Mouse (Mus musculus) kidney, embryonic 16.5 days (tissue): ENCODE measurements at regions not wholly inside any gene's neighbourhood (a gene's known extent, or its start where the extent isn't known, plus 50 kb on each side); places are given as distances from the start of the nearest gene placed in this dataset.

Experiments
- ATAC-seq: fragments of 200-750 bp; cut with Nextera tagmentation; 2 replicates; pipeline ENCODE4 v1.8.0; 2017; ENCODE audit warnings: moderate TSS enrichment; ENCODE audit not compliant: low FRiP score, low TSS enrichment
- H3K27ac ChIP-seq: fragments of 300-500 bp; sonication (generic); 2 replicates; pipeline ENCODE4 v1.5.1; 2014; ENCODE audit warnings: low read length
- H3K27me3 ChIP-seq: fragments of 300-500 bp; sonication (generic); 2 replicates; pipeline ENCODE4 v1.6.1; 2014; ENCODE audit warnings: low read length, control low read depth, mixed read lengths; ENCODE audit not compliant: insufficient read depth
- H3K36me3 ChIP-seq: fragments of 300-500 bp; sonication (generic); 2 replicates; pipeline ENCODE4 v1.6.1; 2014; ENCODE audit warnings: low read length, control low read depth, mixed read lengths; ENCODE audit not compliant: insufficient read depth
- H3K4me1 ChIP-seq: fragments of 300-500 bp; sonication (generic); 2 replicates; pipeline ENCODE4 v1.6.1; 2014; ENCODE audit warnings: low read length, control low read depth, mixed read lengths; ENCODE audit not compliant: insufficient read depth
- H3K4me2 ChIP-seq: fragments of 300-500 bp; sonication (generic); replicated peaks from 2 replicates; pipeline ENCODE4 v1.6.1; 2014; ENCODE audit warnings: low read depth, low read length
- H3K4me3 ChIP-seq: fragments of 300-500 bp; sonication (generic); 2 replicates; pipeline ENCODE4 v1.5.1; 2014; ENCODE audit warnings: mild to moderate bottlenecking, low read length
- H3K9ac ChIP-seq: fragments of 300-500 bp; sonication (generic); replicated peaks from 2 replicates; pipeline ENCODE4 v1.6.1; 2014; ENCODE audit warnings: low read length
- H3K9me3 ChIP-seq: fragments of 300-500 bp; sonication (generic); 2 replicates; pipeline ENCODE4 v1.6.1; 2016; ENCODE audit warnings: low read length, control low read depth
- WGBS: fragments of 180-500 bp; shearing (Covaris S2); extraction: QIAGEN DNeasy Blood & Tissue Kit; methylation state at CpG from one replicate; pipeline ENCODE4 v1.1.7; 2014; 5-methylcytosine and 5-hydroxymethylcytosine counted together
- microRNA counts: library from miRNA; unstranded; fragments of <30 nt; microRNA quantifications from one replicate; lab custom pipeline; 2016
- microRNA-seq: library from miRNA; unstranded; fragments of <30 nt; microRNA quantifications from one replicate; pipeline ENCODE4, GENCODE M21; 2016

GRCm38 (mm10) chrX:19102911-19103310 lies 378.2 kb downstream of the Tex13c3 start:
- no peak for ATAC-seq
- Histone ChIP-seq H3K4me3 (no peak overlapping the region), H3K9ac (no peak overlapping the region), H3K4me2 (no peak overlapping the region), H3K4me1 (no peaks in the 10 kb centered on the region), H3K27me3 (no peaks in the 10 kb centered on the region), H3K9me3 (no peaks in the 10 kb centered on the region), H3K27ac (no peak overlapping the region), H3K36me3 (no peaks in the 10 kb centered on the region)
- WGBS: 77% methylated on average over 2 of the region's 2 CpGs

- Histone ChIP-seq H3K4me1 (no peaks in the 10 kb centered on the region), H3K36me3 (no peaks in the 10 kb centered on the region), H3K4me3 (no peak overlapping the region), H3K9ac (no peak overlapping the region), H3K4me2 (no peak overlapping the region), H3K27me3 (no peaks in the 10 kb centered on the region), H3K27ac (no peak overlapping the region), H3K9me3 (no peaks in the 10 kb centered on the region)
- ATAC-seq: no peak
Observed at GRCm38 (mm10) chrX:19095960-19096359, 385.2 kb downstream of the Tex13c3 start.

GRCm38 (mm10) chrX:19084435-19084834 lies 396.7 kb downstream of the Tex13c3 start:
- Histone ChIP-seq H3K4me2 (no peak overlapping the region), H3K27ac (no peak overlapping the region), H3K27me3 (no peaks in the 10 kb centered on the region), H3K4me1 (no peaks in the 10 kb centered on the region), H3K4me3 (no peak overlapping the region), H3K9me3 (no peaks in the 10 kb centered on the region), H3K36me3 (no peaks in the 10 kb centered on the region), H3K9ac (no peak overlapping the region)
- ATAC-seq: no peak
- 95% methylated on average over 1 of the region's 1 CpGs for WGBS

GRCm38 (mm10) chrX:19080021-19080420 lies 401.1 kb downstream of the Tex13c3 start:
- no peak; the same call in 1 of the 2 replicates for ATAC-seq
- WGBS: 49% methylated on average over 2 of the region's 2 CpGs

More at GRCm38 (mm10) chrX:19080021-19080420, 401.1 kb downstream of the Tex13c3 start:
- Histone ChIP-seq H3K4me3 (no peak overlapping the region), H3K9me3 (no peaks in the 10 kb centered on the region), H3K27ac (no peak overlapping the region), H3K36me3 (no peaks in the 10 kb centered on the region), H3K27me3 (no peaks in the 10 kb centered on the region), H3K4me1 (no peaks in the 10 kb centered on the region), H3K4me2 (no peak overlapping the region), H3K9ac (no peak overlapping the region)

MicroRNA genes in the stretch of these regions (microRNA counts, 519-probe panel; counts per million panel counts)
- microRNA mmu-miR-221 (lab: Ali Mortazavi, UCI): 2,803 counts per million, percentile 67 among the panel's probes with 10 or more counts
- 104 counts per million, percentile 35 among the panel's probes with 10 or more counts for microRNA mmu-miR-222 (lab: Ali Mortazavi, UCI)

Small RNA genes in the stretch of these regions (microRNA-seq; reads per million reads assigned to microRNA genes)
- gene Mir221: 326 reads per million, percentile 70 among the genes with 10 or more reads in this experiment
- 174 reads per million, percentile 62 among the genes with 10 or more reads in this experiment for gene Mir222
